Mouse (Mus musculus) c-Kit-positive CD71-negative TER-119-negative erythroid progenitor cells, embryonic 14.5 days (primary cell): Measurements from ENCODE around the gene Adgrl2.

Source experiments
- DNase-seq: peaks from one replicate; pipeline ENCODE4 v3.0.0-alpha.2; 2013; ENCODE audit warnings: low read depth

The Adgrl2 gene

DNA sequence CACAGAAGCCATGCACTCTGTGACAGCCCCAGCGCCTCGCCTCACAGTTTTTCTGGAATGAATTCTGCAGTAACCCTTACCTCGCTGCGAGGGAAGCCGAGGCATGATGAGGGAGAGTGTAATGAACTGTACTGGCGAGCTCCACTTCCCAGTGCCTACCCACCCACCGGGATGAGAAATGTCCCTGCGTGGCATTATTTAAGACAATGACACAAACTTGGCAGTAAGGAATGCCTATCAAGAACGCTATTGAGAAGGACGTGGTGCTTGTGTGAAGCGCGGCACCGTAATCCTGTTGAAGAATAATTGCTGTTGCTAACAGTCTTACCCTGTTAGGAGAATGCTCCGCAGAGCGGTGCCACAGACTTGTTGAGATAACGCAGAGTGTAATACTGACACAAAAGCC lies 13.2 kb downstream of the Adgrl2 start:
- DNase-seq: no peak

DNA sequence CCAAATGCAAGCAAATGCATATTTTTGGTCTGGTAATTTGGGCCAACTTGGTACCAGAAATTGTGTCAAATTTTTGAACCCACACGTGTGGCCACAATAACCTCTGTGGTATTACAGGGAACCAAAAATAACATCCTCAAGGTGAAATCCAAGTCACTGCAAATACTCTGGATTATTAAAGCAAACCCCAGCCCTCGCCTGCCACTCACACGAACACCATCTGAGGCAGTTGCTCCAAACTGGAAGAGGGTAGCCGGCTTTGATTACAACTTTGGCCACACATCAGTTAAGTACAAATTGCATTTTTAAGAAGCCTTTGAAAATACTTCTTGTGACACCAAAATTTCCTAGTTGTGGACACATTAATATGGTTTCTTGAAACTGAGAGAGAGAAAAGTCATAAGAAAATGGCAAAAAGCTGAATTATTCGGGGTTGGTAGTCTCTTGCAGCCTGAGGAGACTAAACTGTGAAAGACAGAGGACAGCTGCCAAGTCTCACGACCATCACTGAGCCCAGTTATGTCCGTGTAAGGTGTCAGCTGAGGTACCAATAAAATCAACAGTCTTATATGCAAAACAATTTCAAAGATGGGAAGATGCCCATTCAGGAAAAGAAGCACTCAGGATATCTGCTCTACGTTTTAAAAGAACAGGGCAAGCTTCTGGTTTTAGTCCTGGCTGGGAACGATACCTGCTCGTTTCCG lies 18.3 kb downstream of the Adgrl2 start:
- DNase-seq: no peak

- DNase-seq: no peak
Measured at GRCm38 (mm10) chr3:148964991-148965605, 25.3 kb downstream of the Adgrl2 start.

DNA sequence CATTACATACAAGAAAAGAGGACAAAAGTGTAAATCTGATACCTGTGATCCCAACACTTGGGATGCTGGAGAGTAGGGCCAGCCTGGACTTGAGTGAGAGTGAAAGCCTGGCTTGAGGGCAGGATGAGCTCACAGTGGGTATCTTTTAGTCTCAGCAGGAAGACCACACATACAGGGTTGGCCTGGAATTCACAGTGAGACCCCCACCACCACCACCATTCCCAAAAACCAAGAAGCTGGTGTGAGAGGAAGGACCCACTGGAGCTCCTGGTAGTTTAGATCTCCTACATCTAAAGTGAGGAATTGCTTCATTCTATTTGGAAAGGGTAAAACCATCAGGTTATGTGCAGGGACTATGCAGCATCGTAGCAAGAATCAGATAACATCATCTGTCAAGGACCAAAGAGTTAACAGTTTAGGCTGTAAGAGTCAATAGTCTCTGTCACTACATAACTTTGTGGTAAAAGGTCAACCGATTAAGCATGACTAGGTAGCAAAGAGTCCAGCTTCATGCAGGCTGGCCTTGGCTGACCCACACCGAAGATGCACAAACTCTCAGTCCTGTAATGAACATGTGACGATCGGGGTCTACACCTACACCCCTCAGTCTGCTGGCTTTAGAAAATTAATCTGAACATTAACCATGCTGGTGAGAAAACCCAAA lies 26.8 kb downstream of the Adgrl2 start:
- no peak for DNase-seq

DNA sequence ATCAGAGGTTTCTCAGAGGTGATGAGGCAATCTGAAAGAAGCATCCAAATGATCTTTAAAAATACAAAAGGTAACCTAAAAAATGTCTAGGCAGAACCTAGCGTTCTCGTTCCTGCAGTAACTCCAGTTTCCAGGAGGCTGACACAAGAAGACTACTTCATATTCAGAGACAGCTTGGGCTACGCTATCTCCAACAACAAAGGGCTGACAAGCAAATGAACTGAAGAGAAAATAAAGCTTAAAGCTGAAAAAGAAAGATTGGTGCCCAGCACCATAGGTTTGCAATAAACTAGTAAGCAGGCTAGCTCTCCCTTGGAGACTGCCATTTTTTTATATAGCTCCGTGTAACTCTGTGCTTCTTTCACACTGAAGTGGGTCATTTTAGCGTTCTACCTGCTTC lies 28.7 kb downstream of the Adgrl2 start:
- DNase-seq: no peak

GRCm38 (mm10) chr3:148960751-148961289 lies 29.5 kb downstream of the Adgrl2 start:
- no peak for DNase-seq

DNA sequence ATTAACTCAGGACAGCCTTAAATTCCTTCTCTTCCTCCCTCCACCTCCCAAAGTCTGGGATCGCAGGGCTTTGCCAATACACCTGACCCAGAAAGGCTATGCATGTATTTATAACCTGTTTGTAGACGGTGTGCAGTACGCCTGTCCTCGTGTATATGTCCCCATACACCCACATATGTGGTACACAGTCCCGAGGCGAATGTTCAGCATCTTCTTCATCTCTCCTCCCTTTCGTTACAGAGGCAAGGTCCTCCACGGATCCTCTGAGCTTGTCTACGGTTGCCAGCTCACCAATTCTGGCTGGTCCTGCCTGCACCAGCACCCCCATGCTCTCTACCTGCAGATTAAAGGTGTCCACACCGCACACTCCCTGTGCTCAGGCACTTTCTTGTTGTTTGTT lies 30.1 kb downstream of the Adgrl2 start:
- no peak for DNase-seq

DNA sequence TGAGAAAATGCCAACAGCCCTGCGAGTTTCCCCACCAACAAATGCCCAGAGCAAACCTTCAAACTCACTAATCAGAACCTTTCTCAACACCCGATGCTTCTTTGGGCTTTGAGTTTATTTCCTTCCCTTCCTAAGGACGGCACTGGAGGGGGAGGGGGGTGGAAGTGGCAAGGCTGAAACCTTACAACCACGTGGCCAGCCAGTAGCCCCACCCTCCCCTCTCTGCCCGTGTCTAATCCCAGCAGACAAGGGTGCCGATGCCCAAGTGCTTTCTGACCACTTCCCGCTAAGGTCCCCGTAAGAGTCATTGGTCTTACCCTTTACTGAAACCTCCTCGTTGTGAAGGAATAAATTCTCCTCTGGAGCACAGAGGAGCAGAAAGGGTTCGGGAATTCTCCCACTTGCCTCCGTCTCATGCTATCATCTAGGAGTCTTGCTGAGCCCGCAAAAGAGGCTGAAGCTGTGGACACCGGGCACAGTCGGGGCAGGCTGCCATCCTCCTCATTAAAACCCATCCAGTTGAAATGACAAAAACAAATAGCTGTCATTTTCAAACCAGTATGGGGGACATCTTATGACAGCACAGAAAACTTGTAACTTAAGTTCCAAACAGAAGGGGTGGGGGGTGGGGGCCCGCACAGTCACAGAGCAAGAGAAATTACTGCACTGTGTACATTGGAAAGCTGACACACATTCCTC lies 30.9 kb downstream of the Adgrl2 start:
- no peak for DNase-seq

DNA sequence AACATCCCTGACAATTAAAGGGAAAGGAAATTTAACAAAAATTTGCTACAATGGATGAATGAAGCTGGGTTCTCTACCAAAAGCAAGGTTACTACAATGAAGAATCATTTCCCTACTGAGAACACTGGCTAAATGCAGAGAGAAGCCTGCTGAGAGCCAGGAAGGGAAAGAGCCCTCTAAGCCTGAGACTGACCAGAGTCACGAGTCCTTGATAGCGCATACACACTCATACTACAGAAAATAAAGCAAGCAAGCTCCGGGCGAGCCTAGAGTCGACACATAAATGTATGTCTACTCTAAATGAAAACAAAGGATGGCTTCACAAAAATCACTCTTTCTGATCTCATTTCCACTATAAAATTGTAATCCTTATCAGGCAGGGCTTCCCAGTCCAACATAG lies 31.6 kb downstream of the Adgrl2 start:
- DNase-seq: no peak

DNA sequence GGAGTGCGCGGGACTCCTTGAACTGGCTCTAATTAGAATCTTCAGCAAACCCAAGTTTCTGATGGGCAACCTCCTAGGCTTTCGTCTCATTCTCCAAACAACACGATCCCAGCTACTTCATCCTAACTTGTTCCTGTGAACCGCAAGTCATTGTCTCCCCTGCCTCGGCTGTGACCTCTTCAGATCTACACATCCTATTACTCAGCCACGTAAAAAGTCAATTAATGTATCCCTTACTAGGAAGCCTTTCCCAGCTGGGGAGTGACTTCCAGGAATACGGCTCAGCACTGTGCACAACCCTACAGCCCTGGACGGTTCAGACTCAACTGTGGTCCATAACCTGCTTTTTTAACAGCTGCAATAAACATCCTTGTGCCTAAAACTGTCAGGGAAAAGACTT lies 32.2 kb downstream of the Adgrl2 start:
- no peak for DNase-seq

DNA sequence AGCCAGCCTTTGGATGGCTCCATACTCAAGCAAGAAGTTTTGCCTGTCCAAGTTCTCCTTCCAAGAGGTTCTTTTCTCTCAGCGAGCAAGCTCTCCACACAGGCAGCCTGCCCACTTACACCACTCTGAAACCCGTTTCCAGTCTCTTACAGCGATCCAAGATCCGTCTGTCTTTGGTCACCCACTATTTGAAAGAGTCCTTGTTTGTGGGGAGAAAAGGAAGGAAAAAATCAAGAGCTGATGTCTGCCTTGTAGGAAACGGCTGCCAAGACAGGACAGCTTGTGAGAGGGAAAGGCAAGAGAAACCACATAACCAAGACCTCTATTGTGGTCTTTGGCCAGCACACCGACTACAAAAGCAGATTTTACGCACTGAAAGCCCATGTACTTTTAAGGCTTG lies 33.5 kb downstream of the Adgrl2 start:
- DNase-seq: no peak

DNA sequence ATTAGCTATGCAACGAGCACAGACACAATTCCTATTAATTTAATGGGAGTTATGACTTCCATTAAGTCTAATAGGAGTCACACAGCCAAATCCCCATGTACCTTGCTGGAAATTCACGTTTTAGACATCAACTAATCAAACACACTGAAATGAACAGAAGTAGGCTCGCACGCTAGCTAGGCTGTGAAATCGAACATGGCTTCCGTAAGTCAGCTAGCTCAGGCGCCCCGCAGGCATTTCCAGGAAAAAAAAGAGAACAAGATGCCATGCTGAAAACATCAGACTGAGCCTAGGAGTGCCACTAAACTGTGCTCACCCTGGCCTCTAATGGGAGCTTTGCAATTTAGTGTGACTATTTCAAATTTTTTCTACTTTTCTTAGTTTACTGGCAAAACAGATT lies 40.6 kb downstream of the Adgrl2 start:
- no peak for DNase-seq

- DNase-seq: no peak
Measured at GRCm38 (mm10) chr3:148947805-148948405, 42.5 kb downstream of the Adgrl2 start.

- no peak for DNase-seq
Measured at GRCm38 (mm10) chr3:148947266-148947665, 43.1 kb downstream of the Adgrl2 start.

DNA sequence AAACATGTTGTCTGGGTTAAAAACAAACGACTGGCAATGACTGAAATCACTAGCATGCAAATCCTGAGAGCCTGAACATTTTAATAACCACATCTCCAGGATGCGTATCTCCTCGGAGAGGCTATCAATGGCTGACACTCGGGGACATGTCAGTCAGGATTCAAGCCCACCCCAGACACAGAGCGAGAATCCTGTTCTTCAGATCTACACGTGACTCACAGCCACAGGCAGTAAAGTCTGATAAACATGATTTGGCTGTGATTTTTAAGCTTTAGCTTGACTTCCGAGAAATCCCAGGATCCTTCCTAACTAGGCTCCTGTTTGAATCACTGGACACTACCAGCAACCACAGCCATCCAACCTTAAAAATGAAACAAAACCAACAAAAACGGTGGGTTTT lies 44.8 kb downstream of the Adgrl2 start:
- DNase-seq: no peak

DNA sequence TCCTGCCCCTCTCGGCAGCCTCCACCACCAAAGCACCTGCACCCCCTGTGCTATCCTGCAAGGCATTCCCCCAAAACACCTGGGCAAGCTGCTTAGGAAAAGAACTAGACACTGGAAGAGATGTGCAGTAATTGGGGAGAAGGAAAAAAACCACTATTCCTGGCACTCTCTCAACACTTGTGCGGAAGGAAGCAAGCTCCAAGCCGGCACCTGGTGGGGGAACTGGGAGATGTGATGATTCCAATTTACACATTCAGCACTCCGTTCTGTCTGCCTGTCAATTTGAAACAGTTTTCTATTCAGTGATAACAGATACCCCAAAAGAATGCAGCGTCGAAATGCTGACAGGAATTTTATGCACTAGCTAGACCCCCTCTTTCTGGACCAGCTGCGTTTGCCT lies 50.9 kb downstream of the Adgrl2 start:
- DNase-seq: no peak

- no peak for DNase-seq
Measured at GRCm38 (mm10) chr3:148935056-148935455, 55.3 kb downstream of the Adgrl2 start.

DNA sequence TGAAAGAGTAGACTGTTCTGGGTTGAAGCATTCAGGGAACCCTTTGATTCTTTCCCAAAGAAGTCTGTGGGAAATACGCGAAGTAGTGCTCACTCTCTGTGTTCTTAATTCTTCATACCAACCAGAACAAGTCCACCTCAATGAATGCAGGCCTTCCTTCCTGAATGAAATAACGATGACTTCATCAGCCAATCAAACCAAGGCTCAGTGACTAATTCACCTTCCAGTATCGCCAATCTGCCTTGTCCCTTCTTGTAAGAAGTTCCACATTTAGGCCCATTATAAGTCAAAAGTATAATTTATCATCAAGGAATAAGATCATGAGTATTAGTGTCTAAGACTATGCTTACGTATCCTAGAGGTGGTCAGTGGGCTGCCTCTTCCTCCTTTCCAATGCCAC lies 56.1 kb downstream of the Adgrl2 start:
- no peak for DNase-seq

GRCm38 (mm10) chr3:148933160-148933559 lies 57.2 kb downstream of the Adgrl2 start:
- peak; percentile 8 for DNase-seq

DNA sequence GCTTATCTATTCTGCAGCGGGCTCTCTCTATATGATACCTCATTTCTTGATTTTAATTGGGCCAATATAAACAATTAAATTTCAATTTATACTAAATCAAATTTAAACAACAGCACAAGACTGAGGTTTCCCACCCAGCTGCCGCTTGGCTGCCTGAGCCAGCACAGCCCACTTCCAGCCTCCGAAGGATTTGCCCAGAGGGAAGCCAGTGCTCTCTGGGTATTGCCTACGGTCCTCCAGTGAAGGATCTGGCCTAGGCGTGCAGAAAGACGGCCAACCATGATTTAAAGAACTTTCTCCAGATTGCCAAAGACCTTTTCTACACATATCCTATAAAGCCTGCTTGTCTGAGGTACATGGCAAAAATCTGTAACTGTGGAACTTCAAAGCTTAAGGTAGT lies 59.4 kb downstream of the Adgrl2 start:
- DNase-seq: no peak

- DNase-seq: no peak
Measured at GRCm38 (mm10) chr3:148926330-148926729, 64.0 kb downstream of the Adgrl2 start.

DNA sequence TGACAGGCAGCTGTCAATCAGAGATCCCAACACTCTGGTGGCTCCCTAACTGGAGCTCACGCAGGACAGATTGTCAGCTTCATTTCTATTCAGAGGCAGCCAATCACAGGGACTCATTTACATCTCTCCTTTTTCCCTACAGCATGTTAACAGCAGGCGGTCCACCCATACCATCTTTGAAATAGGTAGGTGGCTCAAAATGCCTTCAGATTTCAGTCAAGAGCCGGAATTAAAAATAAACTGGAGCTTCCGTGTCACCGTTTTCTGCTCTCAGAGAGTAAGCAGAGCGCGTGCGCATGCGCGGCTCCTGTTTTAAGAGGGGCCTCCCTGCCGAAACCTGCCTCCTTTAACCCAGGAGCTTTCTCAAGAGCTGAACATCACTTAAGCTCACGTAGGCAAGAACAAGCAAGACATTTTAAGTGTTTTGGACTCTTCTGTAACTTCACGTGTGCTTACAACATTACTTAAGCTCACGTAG lies 67.7 kb downstream of the Adgrl2 start:
- no peak for DNase-seq
